Mouse (Mus musculus) bone marrow, adult 2 months (tissue): ENCODE measurements at regions not wholly inside any gene's neighbourhood (a gene's known extent, or its start where the extent isn't known, plus 50 kb on each side); places are given as distances from the start of the nearest gene placed in this dataset.

Source experiments
- CTCF ChIP-seq: fragments of 200-500 bp; IDR thresholded peaks from 2 replicates; pipeline ENCODE4 v1.5.1; 2011; ENCODE audit warnings: low read length, control low read depth; ENCODE audit not compliant: control insufficient read depth, insufficient read depth
- POLR2A ChIP-seq: fragments of 200-500 bp; IDR thresholded peaks from 2 replicates; pipeline ENCODE4 v1.6.1; 2011; ENCODE audit warnings: low read depth, mild to moderate bottlenecking, control low read depth, low read length, borderline replicate concordance; ENCODE audit not compliant: control insufficient read depth

- TF ChIP-seq CTCF (no peak), POLR2A (no peak)
Measured at GRCm38 (mm10) chr12:97750166-97750565, 509.1 kb downstream of the Galc start.
